Mouse (Mus musculus) midbrain, embryonic 14.5 days (tissue): ENCODE results near the gene Dchs1. TPM values are rescaled to one million over a fixed set of nuclear protein-coding genes. Genes with fewer than 3 reads are reported as not detected.

Source experiments
- ATAC-seq: fragments of 200-750 bp; cut with Nextera tagmentation; 2 replicates; pipeline ENCODE4 v1.8.0; 2017; ENCODE audit warnings: moderate number of reproducible peaks, moderate library complexity; ENCODE audit not compliant: low FRiP score, low TSS enrichment
- DNase-seq: peaks from one replicate; pipeline ENCODE4 v3.0.0-alpha.2; 2015
- H3K27ac ChIP-seq: fragments of 300-500 bp; sonication (generic); replicated peaks from 2 replicates; pipeline ENCODE4 v1.5.1; 2014; ENCODE audit warnings: mild to moderate bottlenecking, low read depth, low read length, moderate library complexity
- H3K27me3 ChIP-seq: fragments of 300-500 bp; sonication (generic); 2 replicates; pipeline ENCODE4 v1.6.1; 2014; ENCODE audit warnings: low read length, control low read depth, mixed read lengths; ENCODE audit not compliant: control insufficient read depth, insufficient read depth
- H3K36me3 ChIP-seq: fragments of 300-500 bp; sonication (generic); 2 replicates; pipeline ENCODE4 v1.6.1; 2014; ENCODE audit warnings: low read length, control low read depth; ENCODE audit not compliant: control insufficient read depth, insufficient read depth
- H3K4me1 ChIP-seq: fragments of 300-500 bp; sonication (generic); 2 replicates; pipeline ENCODE4 v1.6.1; 2014; ENCODE audit warnings: mild to moderate bottlenecking, antibody characterized with exemption, low read length, control low read depth; ENCODE audit not compliant: control insufficient read depth, insufficient read depth
- H3K4me2 ChIP-seq: fragments of 300-500 bp; sonication (generic); 2 replicates; pipeline ENCODE4 v1.6.1; 2014; ENCODE audit warnings: mild to moderate bottlenecking, low read length, moderate library complexity
- H3K4me3 ChIP-seq: fragments of 300-500 bp; sonication (generic); replicated peaks from 2 replicates; pipeline ENCODE4 v1.5.1; 2014; ENCODE audit warnings: low read depth, low read length
- H3K9ac ChIP-seq: fragments of 300-500 bp; sonication (generic); replicated peaks from 2 replicates; pipeline ENCODE4 v1.6.1; 2014; ENCODE audit warnings: mild to moderate bottlenecking, low read length, moderate library complexity
- H3K9me3 ChIP-seq: fragments of 300-500 bp; sonication (generic); 2 replicates; pipeline ENCODE4 v1.6.1; 2016; ENCODE audit warnings: low read length, control low read depth, mixed read lengths; ENCODE audit not compliant: control insufficient read depth
- WGBS: fragments of 180-500 bp; shearing (Covaris S2); extraction: QIAGEN DNeasy Blood & Tissue Kit; methylation state at CpG from one replicate; pipeline ENCODE4 v1.1.7; 2014; 5-methylcytosine and 5-hydroxymethylcytosine counted together
- polyA plus RNA-seq: library from polyadenylated mRNA; unstranded; fragments of >200 nt; fragmentation: Nextera tagmentation; extraction: Ambion mirVana; gene quantifications from 2 replicates; pipeline ENCODE4 v1.2.1, GENCODE M21; 2014

Dchs1 gene
- polyA plus RNA-seq, 1 experiment from 2014 or later: 26.1 TPM

GRCm38 (mm10) chr7:105810280-105810876 is 22.9 kb upstream of the Dchs1 start:
- peak overlapping the region; percentile 82 for H3K4me3 ChIP-seq
- DNase-seq (no peak), ATAC-seq (no peak; the same call in 1 of the 2 replicates)
- peak overlapping the region; percentile 89 for H3K27ac ChIP-seq
- 5% methylated on average over 37 of the region's 37 CpGs for WGBS
- H3K4me2 ChIP-seq: peak overlapping the region; percentile 62
- H3K27me3 ChIP-seq: no peaks in the 10 kb centered on the region
- peak overlapping the region; percentile 88 for H3K9ac ChIP-seq
- H3K9me3 ChIP-seq: no peaks in the 10 kb centered on the region
- H3K36me3 ChIP-seq: peaks cover 15% of the 10 kb centered on the region; the same call in 1 of the 2 replicates
- H3K4me1 ChIP-seq: peaks cover 7% of the 10 kb centered on the region

- no peak for ATAC-seq
- H3K9ac ChIP-seq: peak overlapping the region; percentile 88
Observed at GRCm38 (mm10) chr7:105809836-105810235, 22.4 kb upstream of the Dchs1 start.

GRCm38 (mm10) chr7:105808385-105808784 is 20.9 kb upstream of the Dchs1 start:
- no peak overlapping the region for H3K9ac ChIP-seq
- DNase-seq: no peak
- H3K9me3 ChIP-seq: no peaks in the 10 kb centered on the region
- H3K27ac ChIP-seq: no peak overlapping the region
- peaks cover 15% of the 10 kb centered on the region; the same call in 1 of the 2 replicates for H3K36me3 ChIP-seq
- H3K4me1 ChIP-seq: peaks cover 7% of the 10 kb centered on the region
- ATAC-seq: no peak
- no peak overlapping the region for H3K4me2 ChIP-seq
- no peaks in the 10 kb centered on the region for H3K27me3 ChIP-seq
- WGBS: 92% methylated on average over 1 of the region's 1 CpGs
- H3K4me3 ChIP-seq: no peak overlapping the region

More at GRCm38 (mm10) chr7:105809836-105810235, 22.4 kb upstream of the Dchs1 start:
- DNase-seq: no peak
- H3K27ac ChIP-seq: 0 out of 2 replicates have a peak overlapping the region, but pooled peaks have one; percentile 89
- no peaks in the 10 kb centered on the region for H3K27me3 ChIP-seq
- 91% methylated on average over 7 of the region's 7 CpGs for WGBS
- H3K36me3 ChIP-seq: peaks cover 15% of the 10 kb centered on the region; the same call in 1 of the 2 replicates
- no peaks in the 10 kb centered on the region for H3K9me3 ChIP-seq
- peaks cover 7% of the 10 kb centered on the region for H3K4me1 ChIP-seq
- H3K4me2 ChIP-seq: peak overlapping the region; percentile 62
- peak overlapping the region; percentile 82 for H3K4me3 ChIP-seq

- peaks cover 7% of the 10 kb centered on the region for H3K4me1 ChIP-seq
- H3K9me3 ChIP-seq: no peaks in the 10 kb centered on the region
- H3K4me2 ChIP-seq: no peak overlapping the region
- 65% methylated on average over 2 of the region's 2 CpGs for WGBS
- no peak overlapping the region for H3K4me3 ChIP-seq
- no peak overlapping the region for H3K27ac ChIP-seq
- DNase-seq: no peak
- H3K36me3 ChIP-seq: peaks cover 15% of the 10 kb centered on the region; the same call in 1 of the 2 replicates
- no peak for ATAC-seq
- H3K27me3 ChIP-seq: no peaks in the 10 kb centered on the region
- H3K9ac ChIP-seq: no peak overlapping the region
Observed at GRCm38 (mm10) chr7:105806716-105807115, 19.3 kb upstream of the Dchs1 start.

GRCm38 (mm10) chr7:105806125-105806524 is 18.7 kb upstream of the Dchs1 start:
- DNase-seq: no peak
- Histone ChIP-seq H3K36me3 (peaks cover 15% of the 10 kb centered on the region; the same call in 1 of the 2 replicates), H3K4me2 (no peak overlapping the region), H3K27me3 (no peaks in the 10 kb centered on the region), H3K9ac (no peak overlapping the region), H3K4me1 (peaks cover 7% of the 10 kb centered on the region), H3K27ac (no peak overlapping the region), H3K4me3 (no peak overlapping the region), H3K9me3 (no peaks in the 10 kb centered on the region)
- no peak for ATAC-seq
- 75% methylated on average over 5 of the region's 5 CpGs for WGBS

- Histone ChIP-seq H3K9ac (no peak overlapping the region), H3K27ac (no peak overlapping the region), H3K27me3 (no peaks in the 10 kb centered on the region), H3K4me2 (no peak overlapping the region), H3K36me3 (0 out of 2 replicates have a peak, but pooled peaks cover 3% of the 10 kb centered on the region), H3K4me1 (no peaks in the 10 kb centered on the region), H3K9me3 (no peaks in the 10 kb centered on the region), H3K4me3 (no peak overlapping the region)
- no peak for DNase-seq
- no peak for ATAC-seq
Observed at GRCm38 (mm10) chr7:105803428-105803827, 16.0 kb upstream of the Dchs1 start.

- WGBS: 54% methylated on average over 1 of the region's 1 CpGs
- H3K36me3 ChIP-seq: no peaks in the 10 kb centered on the region
- H3K27ac ChIP-seq: no peak overlapping the region
- no peak overlapping the region for H3K4me3 ChIP-seq
- ATAC-seq: no peak
- H3K9me3 ChIP-seq: no peaks in the 10 kb centered on the region
- H3K9ac ChIP-seq: no peak overlapping the region
- no peaks in the 10 kb centered on the region for H3K4me1 ChIP-seq
- H3K27me3 ChIP-seq: no peaks in the 10 kb centered on the region
- H3K4me2 ChIP-seq: no peak overlapping the region
- DNase-seq: no peak
Observed at GRCm38 (mm10) chr7:105802771-105803170, 15.3 kb upstream of the Dchs1 start.

GRCm38 (mm10) chr7:105802312-105802711 is 14.9 kb upstream of the Dchs1 start:
- Histone ChIP-seq H3K27me3 (no peaks in the 10 kb centered on the region), H3K36me3 (no peaks in the 10 kb centered on the region), H3K4me1 (no peaks in the 10 kb centered on the region), H3K4me3 (no peak overlapping the region), H3K4me2 (no peak overlapping the region), H3K9me3 (no peaks in the 10 kb centered on the region), H3K9ac (no peak overlapping the region), H3K27ac (no peak overlapping the region)
- 56% methylated on average over 2 of the region's 2 CpGs for WGBS
- DNase-seq: no peak
- no peak for ATAC-seq

- Histone ChIP-seq H3K4me3 (no peak overlapping the region), H3K36me3 (no peaks in the 10 kb centered on the region), H3K4me1 (no peaks in the 10 kb centered on the region), H3K27me3 (no peaks in the 10 kb centered on the region), H3K27ac (no peak overlapping the region), H3K4me2 (no peak overlapping the region), H3K9ac (no peak overlapping the region), H3K9me3 (no peaks in the 10 kb centered on the region)
- no peak for ATAC-seq
- 91% methylated on average over 3 of the region's 3 CpGs for whole genome bisulfite sequencing
- DNase-seq: no peak
Observed at GRCm38 (mm10) chr7:105796972-105797371, 9.5 kb upstream of the Dchs1 start.
